Mouse (Mus musculus) testis, adult 2 months (tissue): ENCODE results near the gene Nsmce4a.

Experiments
- CTCF ChIP-seq: fragments of 200-500 bp; IDR thresholded peaks from 2 replicates; pipeline ENCODE4 v1.5.1; 2012; ENCODE audit warnings: low read depth, mild to moderate bottlenecking, inconsistent platforms, low read length, moderate library complexity; ENCODE audit not compliant: control insufficient read depth, insufficient read depth, insufficient replicate concordance
- POLR2A ChIP-seq: fragments of 200-500 bp; IDR thresholded peaks from 2 replicates; pipeline ENCODE4 v1.6.1; 2012; ENCODE audit warnings: low read depth, mild to moderate bottlenecking, inconsistent platforms, low read length, moderate library complexity; ENCODE audit not compliant: control insufficient read depth

- TF ChIP-seq CTCF = no peak
- TF ChIP-seq POLR2A = no peak
These were observed 45.6 kb downstream of the Nsmce4a start for GRCm38 (mm10) chr7:130527306-130527705.
